In the genomic region with DNA sequence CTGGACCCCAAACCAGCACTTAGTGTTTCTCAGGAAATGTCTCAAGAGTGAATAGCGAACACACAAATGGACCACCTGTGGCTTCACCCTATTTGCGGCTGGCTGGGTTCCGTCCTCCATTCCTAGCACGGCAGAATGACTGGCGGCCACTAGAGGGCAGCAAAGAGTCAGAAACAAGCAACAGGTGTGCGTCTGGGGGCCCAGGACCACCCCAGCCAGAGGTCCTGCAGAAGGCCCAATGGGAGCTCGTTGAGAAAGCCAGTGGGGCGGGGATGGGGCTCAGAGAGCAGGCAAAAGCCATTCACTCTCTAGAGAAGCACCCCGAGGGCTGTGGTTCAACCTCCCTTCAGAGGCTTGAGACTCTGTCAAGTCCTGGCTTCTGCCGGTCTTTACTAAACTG, we compare ENCODE assay signal across 9 mouse cellular contexts.
A peak's percentile ranks its signal among the peaks of the same experiment; 100 is the strongest.
DNase-seq lines count a peak whose midpoint lies in the region; ATAC-seq lines count a peak whose summit lies in the region.
"Had no signal": no experiment of that assay in that cellular context is flagged by ENCODE, and none has a peak within 500 bp of the region (broad histone marks: within the 10 kb centered on the region; RNA-seq: fewer than 3 reads in every experiment).

No protein-coding gene starts in this region.

- no peak for ATAC-seq in intestine, embryonic 14.5 days (replicated peaks; ENCODE audit: low FRiP score, low TSS enrichment, low read depth)
- no peak for ATAC-seq in intestine, embryonic 16.5 days
- ATAC-seq in kidney, embryonic 14.5 days (ENCODE audit: low FRiP score, low TSS enrichment): peak; percentile 60; the same call in 1 of the 2 replicates
- 0 out of 2 replicates have a peak, but pooled peaks have one; percentile 73 for ATAC-seq in limb, embryonic 12.5 days (ENCODE audit: insufficient number of reproducible peaks, insufficient read depth, low FRiP score, low TSS enrichment, low read depth)

- H3K4me3 ChIP-seq in intestine, embryonic 14.5 days (ENCODE audit: low read depth, low read length): no peak overlapping the region
- H3K4me3 ChIP-seq in intestine, embryonic 16.5 days (ENCODE audit: low read length): no peak overlapping the region
- no peak overlapping the region for H3K4me3 ChIP-seq in kidney, embryonic 14.5 days (ENCODE audit: low read length)
- no peak overlapping the region for H3K4me3 ChIP-seq in limb, embryonic 12.5 days (replicated peaks)
- H3K4me3 ChIP-seq: stomach, embryonic 15.5 days had no signal

- H3K27me3 ChIP-seq in intestine, embryonic 14.5 days (replicated peaks; ENCODE audit: control insufficient read depth, insufficient read depth, low read length): peaks cover 10% of the 10 kb centered on the region
- H3K27me3 ChIP-seq in intestine, embryonic 16.5 days (replicated peaks; ENCODE audit: control insufficient read depth, insufficient read depth, low read length): no peaks in the 10 kb centered on the region
- H3K27me3 ChIP-seq in kidney, embryonic 14.5 days (ENCODE audit: control insufficient read depth, insufficient read depth, low read length): peaks cover 3% of the 10 kb centered on the region
- peaks cover 56% of the 10 kb centered on the region for H3K27me3 ChIP-seq in limb, embryonic 12.5 days

- peak; percentile 88 for DNase-seq in intestine, embryonic 14.5 days (ENCODE audit: low spot score)
- DNase-seq in cerebellum, adult 9-10 months: peak; percentile 78
- peak; percentile 49 for DNase-seq in gastrocnemius, adult 18-20 months (ENCODE audit: low spot score)
- peak; percentile 48 to 67 for DNase-seq in natural killer cell, adult 2 months (ENCODE audit: low spot score in 2 of 2)
- DNase-seq in telencephalon, adult 2 months (ENCODE audit: low read depth, low spot score): peak; percentile 43

- H3K36me3 ChIP-seq in intestine, embryonic 14.5 days (ENCODE audit: control insufficient read depth, insufficient read depth, low read length): no peaks in the 10 kb centered on the region
- H3K36me3 ChIP-seq in intestine, embryonic 16.5 days (ENCODE audit: control insufficient read depth, insufficient read depth, low read length): no peaks in the 10 kb centered on the region
- H3K36me3 ChIP-seq in kidney, embryonic 14.5 days (ENCODE audit: control insufficient read depth, insufficient read depth, low read length): no peaks in the 10 kb centered on the region
- H3K36me3 ChIP-seq in limb, embryonic 12.5 days: no peaks in the 10 kb centered on the region
- H3K36me3 ChIP-seq: stomach, embryonic 15.5 days had no signal

- no peak overlapping the region for H3K27ac ChIP-seq in intestine, embryonic 14.5 days (ENCODE audit: low read depth)
- no peak overlapping the region for H3K27ac ChIP-seq in intestine, embryonic 16.5 days (ENCODE audit: low read length)
- no peak overlapping the region for H3K27ac ChIP-seq in kidney, embryonic 14.5 days (ENCODE audit: low read depth, low read length)
- no peak overlapping the region for H3K27ac ChIP-seq in limb, embryonic 12.5 days
- H3K27ac ChIP-seq: stomach, embryonic 15.5 days had no signal

- 6% methylated on average over 10 of the region's 10 CpGs for WGBS in intestine, embryonic 14.5 days
- 6% methylated on average over 10 of the region's 10 CpGs for WGBS in intestine, embryonic 16.5 days
- WGBS in kidney, embryonic 14.5 days: 7% methylated on average over 10 of the region's 10 CpGs
- 6% methylated on average over 10 of the region's 10 CpGs for WGBS in limb, embryonic 12.5 days

- H3K9me3 ChIP-seq in intestine, embryonic 14.5 days (ENCODE audit: control insufficient read depth, low read length): no peaks in the 10 kb centered on the region
- no peaks in the 10 kb centered on the region for H3K9me3 ChIP-seq in intestine, embryonic 16.5 days (ENCODE audit: control insufficient read depth, low read length)
- H3K9me3 ChIP-seq in kidney, embryonic 14.5 days (ENCODE audit: control insufficient read depth, low read length): no peaks in the 10 kb centered on the region
- H3K9me3 ChIP-seq in limb, embryonic 12.5 days: no peaks in the 10 kb centered on the region
- H3K9me3 ChIP-seq: stomach, embryonic 15.5 days had no signal

- H3K4me1 ChIP-seq in intestine, embryonic 14.5 days (replicated peaks; ENCODE audit: control insufficient read depth, insufficient read depth, low read length): no peaks in the 10 kb centered on the region
- H3K4me1 ChIP-seq in intestine, embryonic 16.5 days (ENCODE audit: control insufficient read depth, insufficient read depth, low read length): no peaks in the 10 kb centered on the region
- H3K4me1 ChIP-seq in kidney, embryonic 14.5 days (ENCODE audit: control insufficient read depth, insufficient read depth, low read length): no peaks in the 10 kb centered on the region
- H3K4me1 ChIP-seq in limb, embryonic 12.5 days (replicated peaks): peaks cover 16% of the 10 kb centered on the region; the same call in 1 of the 2 replicates
- H3K4me1 ChIP-seq: stomach, embryonic 15.5 days had no signal

- H3K4me2 ChIP-seq in intestine, embryonic 14.5 days (ENCODE audit: low read length): no peak overlapping the region
- no peak overlapping the region for H3K4me2 ChIP-seq in intestine, embryonic 16.5 days (ENCODE audit: low read depth, low read length)
- no peak overlapping the region for H3K4me2 ChIP-seq in kidney, embryonic 14.5 days (replicated peaks; ENCODE audit: low read depth, low read length)
- H3K4me2 ChIP-seq in limb, embryonic 12.5 days: no peak overlapping the region
- H3K4me2 ChIP-seq: stomach, embryonic 15.5 days had no signal

- H3K9ac ChIP-seq in intestine, embryonic 14.5 days (ENCODE audit: low read length): no peak overlapping the region
- no peak overlapping the region for H3K9ac ChIP-seq in intestine, embryonic 16.5 days (ENCODE audit: low read depth, low read length)
- no peak overlapping the region for H3K9ac ChIP-seq in kidney, embryonic 14.5 days (ENCODE audit: low read depth, low read length)
- H3K9ac ChIP-seq in limb, embryonic 12.5 days (replicated peaks): no peak overlapping the region
- H3K9ac ChIP-seq: stomach, embryonic 15.5 days had no signal

Comparison
In these comparisons a context has a peak if more than half of its experiments do, and no peak if none do; other contexts are left out.
1. ATAC-seq: peak in kidney, embryonic 14.5 days (single experiment) and limb, embryonic 12.5 days (single experiment); none in intestine, embryonic 14.5 days (single experiment) and intestine, embryonic 16.5 days (single experiment).
2. Peak in every context shown above with its lines, with median percentiles within 50 percentile points of each other: DNase-seq.